Mouse (Mus musculus): ENCODE measurements around the gene Ttll11.
A peak's percentile ranks its signal among the peaks of the same experiment; 100 is the strongest.

The Ttll11 gene

DNA sequence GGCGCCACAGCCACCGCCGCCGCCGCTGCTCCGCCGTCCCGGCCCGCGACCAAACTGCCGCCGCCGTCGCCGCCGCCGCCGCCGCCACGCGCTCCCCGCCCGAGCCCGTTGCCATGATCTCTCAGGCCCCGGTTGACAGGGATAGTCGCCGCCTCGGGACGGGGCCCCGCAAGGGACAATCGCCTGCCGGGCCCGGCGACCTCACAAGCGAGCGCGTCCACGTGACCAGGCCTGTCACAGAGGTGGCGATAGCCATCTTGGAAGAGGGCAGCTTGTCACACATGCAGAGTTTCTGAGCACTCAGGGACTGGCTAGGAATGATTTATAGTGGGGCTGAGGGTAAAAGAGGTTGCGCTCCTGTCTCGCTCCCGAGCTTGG lies at the start of gene Ttll11:
Gene Ttll11, minus strand, starts transcription at position 270 of the 378 bp plus-strand sequence.
- DNase-seq = peak; percentile 96

DNA sequence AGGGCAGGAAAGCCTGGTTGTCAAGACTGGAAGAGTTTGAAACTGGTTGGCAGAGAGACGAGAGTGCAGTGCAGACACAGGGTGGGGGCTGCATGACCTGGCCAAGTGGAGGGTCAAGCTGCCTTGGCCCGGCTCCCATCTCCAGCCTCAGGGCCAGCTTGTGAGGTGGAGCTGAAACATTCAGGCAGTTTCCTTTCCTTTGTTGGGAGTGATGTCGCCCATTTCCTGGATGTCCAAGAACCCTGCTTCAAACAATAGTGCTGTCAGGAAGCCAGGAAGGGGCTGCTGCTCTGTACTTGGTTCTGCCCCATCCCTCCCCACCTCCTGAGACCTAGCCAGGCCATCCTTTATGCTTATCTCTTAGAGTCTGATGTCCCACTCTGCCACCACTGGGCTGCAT lies 43.6 kb upstream of the Ttll11 start:
- peak; percentile 88 for DNase-seq

DNA sequence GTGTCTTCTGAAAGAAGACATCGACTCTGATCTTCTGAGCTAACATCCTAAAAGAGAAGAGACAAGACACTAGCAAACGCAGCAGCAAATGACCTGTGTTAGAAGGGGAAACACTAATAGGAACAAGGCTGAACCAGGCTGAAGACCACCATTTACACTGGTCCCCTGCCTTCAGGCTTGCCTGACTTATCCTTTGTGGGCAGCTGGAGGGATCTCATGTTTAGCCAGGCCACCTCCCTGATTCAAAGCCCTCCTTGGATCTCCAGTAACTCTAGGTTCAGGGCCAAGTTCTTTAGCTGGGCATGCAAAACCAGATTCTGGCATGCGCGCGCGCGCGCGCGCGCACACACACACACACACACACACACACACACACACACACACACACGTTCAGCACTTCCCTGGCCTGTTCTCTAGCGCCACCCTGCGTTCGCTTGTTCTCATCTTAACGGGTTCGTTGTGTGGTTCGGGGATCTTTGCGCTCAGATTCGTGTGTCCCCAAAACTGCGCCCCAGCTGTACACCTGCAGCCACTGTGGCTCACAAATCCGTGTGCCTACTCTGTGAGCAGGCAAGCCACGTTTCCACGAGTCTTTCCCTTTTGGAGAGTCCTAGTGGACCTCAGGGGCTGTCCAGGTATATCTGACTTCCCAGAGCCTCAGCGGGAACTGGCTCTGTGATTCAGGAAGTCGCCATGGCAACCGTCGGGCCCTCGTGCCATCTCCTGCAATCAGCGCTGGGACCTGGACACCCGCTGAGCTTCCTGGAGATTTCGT lies 41.9 kb upstream of the Ttll11 start:
- peak; percentile 90 for DNase-seq

DNA sequence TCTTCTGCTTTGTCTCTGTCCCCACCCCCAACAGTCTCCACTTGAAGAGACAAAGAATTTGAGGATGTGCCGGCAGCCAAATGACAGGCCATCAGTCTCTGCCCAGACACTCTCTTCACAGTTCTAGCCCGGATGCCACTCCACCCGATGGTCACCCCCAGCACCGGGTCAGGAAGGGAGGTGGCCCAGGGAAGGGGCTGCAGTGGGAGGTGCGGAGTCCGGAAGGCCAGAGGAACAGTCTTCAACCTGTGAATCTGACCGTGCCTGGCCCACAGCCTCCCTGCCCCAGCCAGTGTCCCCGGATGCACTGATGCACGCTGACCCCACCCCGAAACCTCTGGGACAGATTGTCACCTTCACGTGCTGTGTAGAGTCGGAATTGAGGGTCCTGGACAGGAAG lies 33.3 kb upstream of the Ttll11 start:
- DNase-seq = peak; percentile 74

DNA sequence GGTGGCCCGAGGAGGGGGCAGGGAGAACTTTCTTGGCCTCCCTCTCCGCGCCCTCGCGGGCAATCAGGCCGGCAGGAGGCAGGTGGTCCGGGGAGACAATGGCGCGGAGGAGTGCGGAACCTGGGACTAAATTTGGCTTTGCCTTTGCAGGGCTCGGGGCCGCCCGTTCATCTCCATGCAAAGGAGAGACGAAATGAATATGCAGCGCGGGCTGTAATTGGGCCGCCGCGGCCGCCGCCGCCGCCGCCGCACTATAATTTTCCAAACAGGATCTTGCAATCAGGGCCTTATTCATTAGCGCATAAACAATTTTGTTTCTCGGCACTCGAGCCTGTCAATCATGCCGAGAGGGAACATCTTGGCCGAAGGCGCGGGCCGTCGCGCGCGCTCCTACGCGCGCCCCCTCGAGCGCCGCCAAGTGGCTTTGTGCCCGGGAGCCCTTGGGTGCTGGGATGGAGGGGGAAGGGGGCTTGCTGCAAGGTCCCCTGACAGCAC lies 31.7 kb upstream of the Ttll11 start:
- DNase-seq = peak; percentile 43

DNA sequence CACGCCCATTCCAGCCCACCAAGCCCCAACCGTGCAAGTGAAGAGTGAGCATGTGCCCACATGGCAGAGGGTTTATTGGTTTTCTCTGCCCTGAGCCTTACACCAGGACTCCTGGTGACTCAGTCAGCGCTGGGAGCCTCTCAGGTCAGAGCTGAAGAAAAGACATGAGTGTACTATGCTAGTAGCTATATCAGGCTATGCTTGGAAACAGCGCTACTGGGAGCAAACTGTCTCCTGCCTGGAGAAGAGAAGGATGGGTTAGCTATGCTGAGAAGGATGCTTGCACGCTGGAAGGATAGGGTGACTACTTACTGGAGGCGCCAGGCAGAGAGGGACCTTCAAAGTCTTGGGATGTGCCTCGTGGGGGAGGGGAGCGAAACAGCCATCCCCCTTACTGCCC lies 30.9 kb upstream of the Ttll11 start:
- DNase-seq = no peak

DNA sequence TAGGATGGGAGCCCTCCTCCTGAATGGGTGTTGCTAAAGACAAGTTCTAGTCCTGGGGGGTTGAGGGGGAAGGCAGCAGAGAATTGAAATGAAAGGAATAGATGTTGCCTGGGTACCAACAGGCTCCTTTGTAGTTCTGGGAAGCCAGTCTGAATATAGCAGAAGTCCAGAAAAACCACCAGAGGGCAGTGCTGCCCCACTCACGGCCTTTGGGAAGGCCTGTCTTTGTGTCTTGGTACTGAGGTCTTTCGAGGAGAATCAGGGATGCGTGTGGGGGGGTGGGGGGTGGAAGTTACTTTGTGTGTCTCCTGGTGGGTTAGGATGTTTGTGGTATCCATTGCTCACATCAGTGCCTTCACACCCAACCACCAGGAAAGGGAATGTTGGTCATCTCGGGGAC lies 29.7 kb upstream of the Ttll11 start:
- peak; percentile 85 for DNase-seq

DNA sequence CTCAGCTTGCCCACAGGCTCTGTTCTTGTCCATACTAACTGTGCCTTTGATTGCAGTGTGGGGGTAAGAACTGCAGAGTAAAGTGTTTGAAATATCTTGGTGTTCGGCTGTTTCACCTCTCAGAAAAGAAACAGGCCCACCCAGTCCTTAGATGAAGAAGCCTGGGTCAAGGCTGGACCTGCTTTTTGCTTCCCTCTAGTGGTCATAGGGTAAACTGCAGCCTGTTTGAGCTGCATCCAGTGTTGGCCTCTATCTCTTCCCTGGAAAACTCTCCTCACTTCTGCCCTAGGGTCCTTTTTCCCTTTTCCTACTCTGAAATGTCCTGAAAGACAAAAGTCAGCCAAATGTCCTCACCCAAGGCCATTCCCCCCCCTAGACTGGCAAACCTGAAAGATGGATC lies 28.4 kb upstream of the Ttll11 start:
- peak; percentile 77 for DNase-seq

DNA sequence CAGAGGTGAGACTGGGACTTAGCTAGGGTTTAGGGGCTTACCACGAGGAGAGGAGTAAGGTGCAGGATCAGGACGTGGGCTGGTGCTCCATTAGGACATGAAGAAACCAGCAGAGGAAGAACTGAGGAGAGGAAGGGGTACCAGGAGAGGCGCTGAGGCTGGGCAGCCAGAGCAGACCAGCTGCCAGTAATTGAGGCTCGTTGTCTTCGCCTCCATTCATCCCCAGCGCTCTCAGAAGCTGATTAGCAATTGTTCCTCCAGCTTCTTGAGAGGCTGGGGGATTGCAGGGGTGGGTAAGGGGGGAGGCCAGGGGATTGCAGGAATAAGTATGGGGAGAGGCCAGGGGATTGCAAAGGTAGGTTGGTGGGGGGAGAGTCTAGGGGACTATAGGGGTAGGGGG lies 22.5 kb upstream of the Ttll11 start:
- DNase-seq = no peak

DNA sequence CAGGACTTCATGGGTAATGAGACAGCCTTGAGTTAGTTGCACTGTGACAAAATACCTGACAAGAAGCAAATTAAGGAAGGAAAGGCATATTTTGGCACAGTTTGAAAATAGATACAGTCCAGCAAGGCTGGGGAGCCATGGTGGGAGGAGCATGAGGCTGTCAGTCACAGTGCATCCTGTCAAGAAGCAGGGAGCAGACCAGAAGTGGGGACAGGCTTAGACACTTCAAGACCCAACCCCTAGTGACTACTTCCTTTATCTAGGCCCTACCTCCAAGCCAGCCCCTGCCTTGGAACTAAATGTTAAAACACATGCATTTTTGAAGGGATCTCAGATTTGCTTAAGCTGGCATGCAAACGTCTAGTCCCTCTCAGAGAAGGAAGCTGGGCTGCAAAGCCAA lies 20.7 kb upstream of the Ttll11 start:
- no peak for DNase-seq

DNA sequence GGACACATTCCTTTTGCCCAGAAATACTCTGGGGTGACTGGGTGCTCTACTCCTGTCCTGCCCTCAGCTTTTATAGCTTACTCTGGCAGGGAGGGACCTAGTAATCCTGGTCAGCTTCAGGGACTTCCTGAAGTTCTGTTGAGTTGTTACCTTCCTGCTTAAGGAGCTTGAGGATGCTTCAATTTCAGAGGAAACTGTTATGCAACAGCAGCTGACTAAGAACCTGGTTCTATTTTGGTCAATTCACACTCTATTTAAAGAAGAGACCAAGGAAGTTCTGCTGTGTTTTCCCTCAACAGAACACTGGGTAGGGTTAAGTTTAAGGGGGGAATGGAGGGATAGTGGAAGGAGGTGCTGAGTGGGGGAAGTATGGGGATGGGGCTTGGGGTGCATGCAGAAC lies 19.5 kb upstream of the Ttll11 start:
- no peak for DNase-seq

DNA sequence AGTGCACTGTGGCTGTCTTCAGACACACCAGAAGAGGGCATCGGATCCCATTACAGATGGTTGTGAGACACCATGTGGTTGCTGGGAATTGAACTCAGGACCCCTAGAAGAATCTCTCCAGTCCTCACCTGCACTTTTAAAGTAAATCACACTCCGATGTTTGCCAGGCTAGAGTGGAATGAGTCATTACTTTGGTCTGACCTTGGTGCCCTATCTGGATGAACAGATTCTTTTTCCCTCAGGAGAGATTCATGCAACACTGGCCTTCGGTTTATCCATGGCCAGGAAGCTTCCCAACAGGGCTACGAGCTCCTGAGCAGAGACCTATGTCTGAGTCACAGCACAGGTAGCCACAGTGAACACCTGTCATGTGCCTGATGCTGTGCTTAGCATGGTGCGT lies 18.7 kb upstream of the Ttll11 start:
- no peak for DNase-seq

DNA sequence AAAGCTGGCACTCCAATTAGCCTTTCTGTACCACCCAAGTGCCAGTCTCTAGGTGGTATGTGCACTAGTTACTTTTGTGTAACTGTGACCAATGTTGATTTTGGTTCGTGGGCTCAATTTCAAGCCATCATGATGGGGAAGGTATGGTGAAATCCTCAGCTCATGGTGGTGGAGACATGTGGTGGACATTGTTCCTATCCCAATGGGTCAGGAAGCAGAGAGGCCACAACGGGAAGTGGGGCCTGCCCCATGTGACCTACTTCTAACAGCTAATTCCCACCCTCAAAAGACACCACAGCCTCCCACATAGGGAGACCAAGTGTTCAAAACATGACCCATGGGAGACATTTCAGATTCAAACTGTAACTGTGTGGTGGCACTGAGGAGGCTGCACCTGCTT lies 17.0 kb upstream of the Ttll11 start:
- no peak for DNase-seq

DNA sequence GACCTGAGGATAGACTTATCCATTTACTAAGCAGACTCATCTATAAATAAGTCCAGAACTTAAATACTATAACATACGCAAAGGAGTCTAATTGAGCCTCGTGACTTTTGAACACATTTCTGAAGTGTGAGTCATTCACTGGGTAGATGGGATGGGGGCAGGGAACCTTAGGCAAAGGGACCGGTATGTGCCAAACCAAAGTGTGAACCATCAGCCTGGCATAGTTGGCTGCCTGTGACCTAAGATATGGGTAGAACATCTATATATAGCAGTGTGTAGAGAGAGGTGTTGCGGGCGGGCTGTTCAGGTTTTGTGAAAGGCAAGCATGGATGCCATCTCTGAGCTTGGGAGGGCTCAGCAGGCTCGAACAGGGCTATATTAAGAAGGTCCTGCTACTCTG lies 14.6 kb upstream of the Ttll11 start:
- no peak for DNase-seq

DNA sequence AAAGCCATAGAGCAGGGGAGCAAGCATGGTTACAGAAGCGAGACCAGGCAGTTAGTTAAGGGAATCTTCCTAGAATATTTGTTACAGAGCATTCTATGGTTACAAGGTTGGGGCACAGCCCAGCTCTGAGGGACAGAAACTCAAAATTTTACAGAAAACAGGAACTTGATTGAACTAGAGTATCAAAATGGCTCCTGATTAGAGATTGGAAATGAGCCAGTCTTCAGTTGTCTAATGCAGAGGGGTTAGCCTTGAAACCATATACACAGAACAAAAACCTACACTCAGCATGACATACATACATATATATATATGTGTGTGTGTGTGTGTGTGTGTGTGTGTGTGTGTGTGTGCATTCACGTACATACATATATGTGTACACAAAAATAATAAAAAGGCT lies 13.8 kb upstream of the Ttll11 start:
- DNase-seq = no peak

DNA sequence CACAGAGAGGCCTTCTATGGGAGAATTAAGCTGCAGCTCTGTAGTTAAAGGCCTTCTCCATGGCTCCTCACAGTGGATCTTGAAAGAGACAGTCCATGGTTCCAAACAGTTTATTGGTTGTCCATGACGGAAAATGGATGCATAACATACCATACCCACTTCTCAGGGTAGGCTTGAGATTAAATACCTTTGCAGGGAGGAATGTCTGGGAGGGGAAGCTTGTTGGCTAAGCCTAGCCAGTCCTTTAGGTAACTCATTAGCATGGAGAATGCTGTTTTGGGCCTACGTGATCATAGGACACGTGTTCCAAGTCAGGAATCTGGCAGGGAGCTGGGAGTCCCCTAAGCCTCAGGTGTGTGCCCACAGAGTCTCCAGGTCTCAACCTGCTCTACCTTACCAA lies 12.5 kb upstream of the Ttll11 start:
- no peak for DNase-seq

DNA sequence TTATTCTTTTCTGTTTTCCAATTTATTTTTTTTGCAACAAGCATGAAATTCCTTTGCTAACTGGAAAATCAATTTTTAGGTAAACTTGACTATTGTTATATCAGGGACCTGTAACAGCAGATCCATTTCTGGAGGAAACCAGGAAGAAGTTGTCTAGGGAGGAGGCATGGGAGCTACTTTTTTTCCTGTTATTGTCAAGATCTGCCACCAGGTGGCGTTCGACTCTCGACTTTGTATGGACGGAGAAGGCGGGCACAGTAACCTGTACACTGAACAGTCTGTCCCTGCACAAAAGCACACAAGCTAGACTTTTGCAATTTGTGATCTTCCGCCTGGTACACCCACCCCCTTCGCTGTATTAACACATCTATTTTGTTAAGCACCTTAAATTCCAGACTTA lies 4.2 kb upstream of the Ttll11 start:
- DNase-seq = peak; percentile 77

DNA sequence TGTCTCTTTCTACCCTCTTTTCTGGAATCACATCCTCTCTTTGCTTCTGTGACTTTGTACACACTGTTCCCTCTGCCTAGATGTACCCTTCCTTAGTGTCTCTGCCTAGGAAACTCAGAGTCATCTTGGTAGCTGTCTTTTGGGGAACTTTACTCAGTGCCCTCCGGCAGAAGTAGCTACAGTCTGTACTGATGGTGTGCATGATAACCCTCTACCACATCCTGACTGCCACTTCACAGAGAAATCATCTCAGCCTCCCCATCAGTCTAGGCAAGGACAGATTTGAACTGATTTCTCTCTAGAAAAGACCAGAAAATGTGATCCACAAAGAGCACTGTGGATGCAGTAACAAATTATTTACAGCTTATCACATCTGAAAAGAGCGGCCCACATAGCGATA lies 2.2 kb upstream of the Ttll11 start:
- no peak for DNase-seq

DNA sequence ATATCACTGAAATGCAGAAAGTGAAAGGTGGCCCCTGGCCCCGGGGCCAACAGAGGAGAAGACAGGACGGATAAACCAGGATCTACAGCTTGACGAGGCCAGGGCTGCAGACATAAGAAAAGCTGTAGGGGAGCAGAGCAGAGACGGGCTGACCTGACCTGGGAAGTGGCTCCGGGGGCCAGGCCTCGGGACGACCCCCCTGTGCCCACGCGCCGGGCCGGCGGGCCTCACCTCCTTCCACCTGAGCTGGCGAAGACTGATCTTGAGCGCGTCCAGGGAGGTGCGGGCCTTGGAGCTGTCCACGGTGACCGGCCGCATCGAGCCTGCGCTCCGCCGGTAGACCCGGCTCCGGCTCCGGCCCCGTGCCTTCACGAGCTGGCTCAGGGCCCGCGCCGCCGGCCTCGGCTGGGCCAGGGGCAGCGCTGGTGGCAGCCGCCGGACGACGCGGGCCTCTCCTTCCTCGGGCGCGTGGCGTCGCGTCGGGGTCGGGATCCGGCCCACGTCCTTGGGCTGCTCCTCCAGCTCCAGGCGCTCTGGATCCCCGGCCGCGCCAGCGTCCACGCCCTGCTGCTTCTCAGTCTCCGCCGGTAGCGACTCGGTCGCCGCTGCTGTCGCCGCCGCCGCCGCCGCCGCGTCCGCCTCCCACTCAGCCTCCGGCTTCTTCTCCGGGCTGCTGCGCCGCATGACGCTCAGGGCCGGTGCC lies 621 bp downstream of the Ttll11 start:
- DNase-seq = peak; percentile 55

DNA sequence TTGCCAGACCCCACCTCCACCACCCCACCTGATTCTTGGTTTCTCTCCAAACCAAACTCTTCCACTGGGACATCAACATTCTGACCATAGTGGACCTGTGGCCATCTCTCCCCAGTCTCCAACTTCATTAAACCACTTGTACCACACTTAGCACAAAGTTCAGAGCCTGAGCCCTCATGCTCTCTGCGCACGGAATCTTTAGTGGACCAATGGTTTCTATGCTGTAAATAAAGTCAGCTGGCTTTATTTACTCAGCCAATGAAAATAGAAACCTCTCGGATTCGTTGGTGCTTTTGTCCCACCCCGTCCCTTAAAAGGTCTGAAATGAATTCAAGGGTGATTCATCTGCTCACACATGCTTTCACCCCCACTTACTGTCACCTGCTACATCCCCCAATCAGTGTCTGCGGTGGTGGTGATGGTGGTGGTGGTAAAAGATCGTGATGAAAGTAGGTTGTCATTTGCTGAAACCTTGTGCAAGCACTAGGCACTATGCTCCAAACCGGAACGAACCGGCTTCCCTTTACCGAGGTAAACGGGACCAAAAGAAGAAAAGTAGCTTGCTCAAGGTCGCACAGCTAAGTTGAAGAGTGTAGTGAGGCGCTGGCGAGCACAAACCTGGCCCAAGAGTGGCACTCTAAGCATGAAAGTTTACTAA lies 1.3 kb downstream of the Ttll11 start:
- DNase-seq = peak; percentile 39

DNA sequence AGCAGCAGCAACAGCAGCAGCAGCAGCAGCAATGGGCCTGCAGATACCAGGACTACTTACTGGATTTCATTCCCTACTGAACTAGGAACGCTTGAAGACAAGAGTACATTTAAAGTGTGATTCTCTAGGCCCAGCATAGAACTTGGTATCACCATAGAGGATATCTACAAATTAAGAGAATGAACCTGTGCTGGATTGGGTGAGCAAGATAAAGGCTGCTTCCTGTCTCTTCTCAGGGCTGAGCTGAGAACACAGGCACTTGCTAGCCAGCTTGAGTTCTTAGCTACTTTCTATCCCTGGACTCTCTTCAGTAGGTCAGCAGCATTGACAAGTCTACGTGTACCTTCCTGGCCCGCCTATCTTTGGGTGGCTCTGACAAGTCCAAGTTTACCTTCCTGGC lies 2.0 kb downstream of the Ttll11 start:
- no peak for DNase-seq

DNA sequence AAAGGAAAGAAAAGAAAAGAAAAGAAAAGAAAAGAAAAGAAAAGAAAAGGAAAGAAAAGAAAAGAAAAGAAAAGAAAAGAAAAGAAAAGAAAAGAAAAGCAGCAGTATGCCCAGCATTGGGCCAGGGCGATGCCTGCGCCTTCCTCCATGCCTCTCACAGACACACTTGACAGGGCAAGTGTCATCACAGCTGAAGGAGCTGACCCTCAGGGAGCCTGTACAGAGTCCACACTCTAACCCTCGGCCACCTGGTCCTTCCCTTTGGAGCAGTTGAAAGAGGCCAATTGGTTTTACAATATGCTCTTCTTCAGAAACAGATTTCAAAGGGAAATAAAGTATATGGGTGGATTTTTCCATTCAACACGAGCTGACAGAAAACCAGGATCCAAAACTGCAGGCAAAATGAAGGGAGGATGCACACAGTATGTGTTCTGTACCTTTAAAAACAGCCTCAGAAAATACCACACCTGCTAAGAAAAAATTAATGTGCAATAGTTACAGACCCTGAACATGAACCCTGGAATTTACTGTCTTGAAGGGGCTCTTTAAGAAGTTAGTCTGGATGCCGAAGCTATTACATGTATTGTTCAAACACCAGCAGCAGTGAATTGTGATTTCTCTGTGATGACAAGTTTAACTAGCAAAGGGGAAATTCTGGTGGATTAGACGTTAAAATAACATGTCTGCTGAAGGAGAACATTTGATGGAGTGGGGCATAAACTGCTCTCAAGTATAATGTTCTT lies 7.3 kb downstream of the Ttll11 start:
- DNase-seq = no peak

DNA sequence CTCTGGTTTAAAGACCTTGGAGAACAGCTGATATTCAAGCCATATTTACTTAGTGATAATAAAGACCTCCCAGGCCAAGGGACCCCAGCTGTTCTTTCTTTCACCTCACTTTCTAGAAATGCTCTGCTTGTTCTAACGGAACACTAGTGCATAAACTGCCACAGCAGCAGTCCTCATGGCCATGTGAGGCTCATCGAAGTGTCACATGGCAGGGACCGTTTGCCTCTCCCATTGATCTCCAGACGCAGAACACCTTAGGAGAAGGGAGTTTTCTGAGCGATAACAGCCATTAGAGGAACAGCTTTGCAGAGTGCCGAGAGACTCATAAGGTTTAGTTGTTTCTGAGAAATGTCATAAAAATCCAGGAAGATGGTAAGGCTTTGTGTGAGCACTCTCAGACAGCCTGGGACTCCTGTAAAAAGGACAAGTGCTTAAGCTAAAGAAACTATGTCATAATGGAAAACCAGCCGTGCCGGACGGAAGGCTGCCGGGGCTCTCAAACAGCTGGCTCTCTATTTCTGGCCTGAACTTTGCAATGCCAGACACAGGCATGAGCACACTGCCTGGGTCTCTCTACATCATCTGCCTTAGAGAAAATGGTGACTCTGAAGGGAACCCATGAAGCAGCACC lies 13.7 kb downstream of the Ttll11 start:
- no peak for DNase-seq
